Mouse (Mus musculus) liver, embryonic 11.5 days (tissue): Measurements from ENCODE around the gene Cnp. TPM values are rescaled to one million over a fixed set of nuclear protein-coding genes. Genes with fewer than 3 reads are reported as not detected.

Source experiments
- ATAC-seq: fragments of 200-750 bp; cut with Nextera tagmentation; replicated peaks from 2 replicates; pipeline ENCODE4 v1.8.0; 2017; ENCODE audit warnings: moderate number of reproducible peaks, mild to moderate bottlenecking, moderate TSS enrichment, moderate library complexity; ENCODE audit not compliant: low FRiP score
- DNase-seq: peaks from one replicate; pipeline ENCODE4 v3.0.0-alpha.2; 2017; ENCODE audit warnings: low spot score
- H3K27ac ChIP-seq: fragments of 300-500 bp; sonication (generic); 2 replicates; pipeline ENCODE4 v1.5.1; 2014; ENCODE audit warnings: mild to moderate bottlenecking, low read depth, low read length, control low read depth
- H3K27me3 ChIP-seq: fragments of 300-500 bp; sonication (generic); replicated peaks from 2 replicates; pipeline ENCODE4 v1.6.1; 2014; ENCODE audit warnings: low read length, mixed read lengths; ENCODE audit not compliant: control insufficient read depth, insufficient read depth
- H3K36me3 ChIP-seq: fragments of 300-500 bp; sonication (generic); 2 replicates; pipeline ENCODE4 v1.6.1; 2014; ENCODE audit warnings: mild to moderate bottlenecking, low read length, moderate library complexity, mixed read lengths; ENCODE audit not compliant: control insufficient read depth, insufficient read depth
- H3K4me1 ChIP-seq: fragments of 300-500 bp; sonication (generic); replicated peaks from 2 replicates; pipeline ENCODE4 v1.6.1; 2014; ENCODE audit warnings: low read length, mixed read lengths; ENCODE audit not compliant: control insufficient read depth, insufficient read depth
- H3K4me2 ChIP-seq: fragments of 300-500 bp; sonication (generic); 2 replicates; pipeline ENCODE4 v1.6.1; 2014; ENCODE audit warnings: mild to moderate bottlenecking, control low read depth, moderate library complexity
- H3K4me3 ChIP-seq: fragments of 300-500 bp; sonication (generic); 2 replicates; pipeline ENCODE4 v1.5.1; 2014; ENCODE audit warnings: low read depth, low read length, control low read depth
- H3K9ac ChIP-seq: fragments of 300-500 bp; sonication (generic); 2 replicates; pipeline ENCODE4 v1.6.1; 2014; ENCODE audit warnings: low read depth, low read length, control low read depth
- H3K9me3 ChIP-seq: fragments of 300-500 bp; sonication (generic); 2 replicates; pipeline ENCODE4 v1.6.1; 2016; ENCODE audit warnings: low read length, inconsistent platforms, mixed read lengths; ENCODE audit not compliant: control insufficient read depth
- WGBS: fragments of 180-500 bp; shearing (Covaris S2); extraction: QIAGEN DNeasy Blood & Tissue Kit; methylation state at CpG from one replicate; pipeline ENCODE4 v1.1.7; 2014; 5-methylcytosine and 5-hydroxymethylcytosine counted together
- polyA plus RNA-seq: library from polyadenylated mRNA; unstranded; fragments of >200 nt; fragmentation: Nextera tagmentation; extraction: Ambion mirVana; gene quantifications from 2 replicates; pipeline ENCODE4 v1.2.1, GENCODE M21; 2014

Cnp gene
- polyA plus RNA-seq, 1 experiment from 2014 or later: 19.4 TPM

DNA sequence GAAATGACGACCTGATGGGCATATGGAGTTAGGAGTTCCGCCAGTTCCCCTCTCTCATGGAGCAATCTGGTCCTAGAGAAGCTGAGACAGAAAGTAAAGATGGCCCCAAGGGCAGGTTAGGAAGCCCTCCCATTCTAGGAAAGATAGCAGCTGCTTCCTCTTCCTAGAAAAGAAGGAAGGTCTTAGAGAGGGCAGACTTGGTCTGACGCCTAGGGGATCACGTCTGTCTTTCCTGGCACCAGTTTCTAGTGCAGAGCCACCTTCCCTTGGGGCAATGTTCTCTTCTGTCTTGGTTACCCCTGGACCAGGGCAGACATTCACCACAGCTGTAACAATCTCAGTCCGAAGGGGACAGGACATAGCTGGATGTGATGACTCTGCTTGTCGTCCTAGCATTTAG, 26.6 kb upstream of the Cnp start:
- Histone ChIP-seq H3K27me3 (no peaks in the 10 kb centered on the region), H3K9me3 (no peaks in the 10 kb centered on the region), H3K27ac (no peak overlapping the region), H3K9ac (no peak overlapping the region), H3K4me3 (no peak overlapping the region), H3K36me3 (no peaks in the 10 kb centered on the region), H3K4me2 (no peak overlapping the region), H3K4me1 (peaks cover 9% of the 10 kb centered on the region)
- 52% methylated on average over 6 of the region's 6 CpGs for WGBS
- no peak for DNase-seq
- ATAC-seq: no peak

DNA sequence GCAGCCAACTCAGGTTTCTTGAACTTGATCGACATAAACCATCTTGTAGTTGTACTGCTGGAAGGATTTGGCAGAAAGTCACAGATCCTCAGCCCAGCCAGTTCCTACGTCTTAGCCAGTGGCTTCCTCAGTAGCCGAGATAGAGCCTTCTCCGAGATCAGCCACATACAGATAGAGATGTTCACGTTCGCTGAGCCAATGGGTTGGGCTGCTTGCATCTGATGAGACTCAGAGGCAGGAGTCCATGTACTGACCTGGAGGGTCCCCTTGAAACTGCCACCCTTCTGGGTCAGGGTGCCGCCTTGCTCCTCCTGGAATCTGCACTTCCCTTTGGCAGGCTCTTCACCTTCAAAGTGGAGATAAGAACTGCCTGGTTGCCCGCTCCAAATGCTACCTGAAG, 25.2 kb upstream of the Cnp start:
- Histone ChIP-seq H3K27me3 (no peaks in the 10 kb centered on the region), H3K4me1 (peaks cover 9% of the 10 kb centered on the region), H3K27ac (no peak overlapping the region), H3K36me3 (no peaks in the 10 kb centered on the region), H3K4me2 (no peak overlapping the region), H3K4me3 (no peak overlapping the region), H3K9me3 (no peaks in the 10 kb centered on the region), H3K9ac (no peak overlapping the region)
- WGBS: 71% methylated on average over 8 of the region's 8 CpGs
- DNase-seq: no peak
- ATAC-seq: no peak

DNA sequence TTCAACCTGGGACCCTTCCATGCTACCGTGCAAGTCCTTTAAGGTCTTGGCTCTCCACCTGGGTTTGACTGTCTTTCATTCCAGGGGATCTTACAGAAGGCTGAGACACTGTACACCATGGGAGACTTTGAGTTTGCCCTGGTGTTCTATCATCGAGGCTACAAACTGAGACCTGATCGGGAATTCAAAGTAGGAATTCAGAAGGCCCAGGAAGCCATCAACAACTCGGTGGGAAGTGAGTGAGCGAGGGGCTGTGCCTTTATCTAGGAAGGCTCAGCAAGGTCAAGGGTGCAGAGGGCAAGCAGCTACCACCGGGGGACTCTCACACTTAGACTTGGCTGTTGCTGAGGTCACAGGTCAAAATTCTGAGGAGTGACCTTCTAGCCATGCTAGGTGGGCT, 24.6 kb upstream of the Cnp start:
- no peaks in the 10 kb centered on the region for H3K9me3 ChIP-seq
- ATAC-seq (no peak), DNase-seq (no peak)
- H3K27me3 ChIP-seq: no peaks in the 10 kb centered on the region
- no peak overlapping the region for H3K27ac ChIP-seq
- WGBS: 65% methylated on average over 6 of the region's 6 CpGs
- H3K4me2 ChIP-seq: no peak overlapping the region
- peaks cover 4% of the 10 kb centered on the region for H3K4me1 ChIP-seq
- no peak overlapping the region for H3K4me3 ChIP-seq
- no peaks in the 10 kb centered on the region for H3K36me3 ChIP-seq
- H3K9ac ChIP-seq: no peak overlapping the region

DNA sequence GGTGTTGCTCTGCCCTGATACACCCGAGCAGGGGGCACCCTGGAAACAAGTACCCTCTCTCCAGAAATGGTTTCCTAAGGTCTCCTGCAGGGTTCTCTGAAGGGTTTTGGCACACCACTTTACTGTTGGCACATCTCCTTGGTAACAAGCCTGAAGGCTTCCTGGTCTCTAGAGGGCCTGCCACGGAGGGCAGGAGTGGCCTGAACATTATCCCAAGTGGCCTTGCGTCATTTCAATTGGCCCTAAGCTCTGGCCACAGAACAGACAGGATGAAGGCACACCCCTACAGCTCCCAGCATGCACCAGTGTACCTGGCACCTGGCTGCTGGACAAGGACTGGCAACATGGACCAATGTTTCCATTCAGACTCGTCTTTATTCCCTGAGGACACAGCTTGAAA, 21.9 kb upstream of the Cnp start:
- no peaks in the 10 kb centered on the region for H3K9me3 ChIP-seq
- H3K4me3 ChIP-seq: no peak overlapping the region
- H3K4me1 ChIP-seq: peaks cover 2% of the 10 kb centered on the region; the same call in 1 of the 2 replicates
- no peak overlapping the region for H3K4me2 ChIP-seq
- no peak overlapping the region for H3K27ac ChIP-seq
- H3K9ac ChIP-seq: no peak overlapping the region
- ATAC-seq (no peak), DNase-seq (no peak)
- WGBS: 77% methylated on average over 4 of the region's 4 CpGs
- H3K27me3 ChIP-seq: no peaks in the 10 kb centered on the region
- no peaks in the 10 kb centered on the region for H3K36me3 ChIP-seq

DNA sequence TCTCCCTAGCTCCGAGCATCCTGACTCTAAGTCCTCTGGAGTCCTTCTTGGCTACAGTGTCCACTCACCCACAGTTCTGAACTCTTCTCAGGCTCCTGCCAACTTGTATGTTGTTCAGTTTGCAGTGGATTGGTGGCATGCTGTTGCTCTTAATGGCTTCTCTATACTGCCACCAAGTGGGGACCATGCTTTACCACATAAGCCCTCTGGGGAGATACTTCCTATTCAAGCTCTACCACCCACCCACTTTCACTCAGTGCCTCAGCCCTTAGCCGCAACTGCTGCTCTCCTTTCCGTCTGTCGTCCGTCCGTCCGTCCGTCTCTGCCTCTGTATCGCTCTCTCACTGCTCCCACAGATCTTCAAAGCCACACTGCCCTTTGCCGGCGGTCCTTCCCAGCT, 19.1 kb upstream of the Cnp start:
- Histone ChIP-seq H3K27ac (no peak overlapping the region), H3K27me3 (no peaks in the 10 kb centered on the region), H3K4me2 (peak overlapping the region; percentile 54), H3K36me3 (no peaks in the 10 kb centered on the region), H3K4me1 (peaks cover 2% of the 10 kb centered on the region; the same call in 1 of the 2 replicates), H3K9ac (peak overlapping the region; percentile 31; the same call in 1 of the 2 replicates), H3K9me3 (no peaks in the 10 kb centered on the region), H3K4me3 (peak overlapping the region; percentile 11; the same call in 1 of the 2 replicates)
- 14% methylated on average over 11 of the region's 11 CpGs for WGBS
- peak; percentile 69 for ATAC-seq
- peak; percentile 47 for DNase-seq

DNA sequence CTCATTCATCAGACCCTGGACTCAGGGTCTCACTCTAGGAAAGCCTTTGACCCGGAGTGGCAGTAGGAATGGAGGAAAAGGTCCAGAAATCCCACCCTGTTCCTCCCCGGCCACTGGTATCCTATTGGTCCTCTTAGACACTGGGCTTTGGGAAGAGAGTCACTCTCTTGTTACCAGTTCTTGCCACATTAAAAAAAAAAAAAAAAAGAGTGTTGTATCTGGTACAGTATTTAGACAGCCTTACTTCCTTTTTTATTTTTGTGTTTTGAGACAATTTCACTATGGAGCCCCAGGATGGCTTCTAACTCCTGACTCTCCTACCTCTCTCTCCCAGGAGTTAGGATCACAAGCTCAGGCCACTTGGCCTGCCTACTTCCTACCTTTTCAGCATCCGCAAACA, 17.1 kb upstream of the Cnp start:
- no peaks in the 10 kb centered on the region for H3K36me3 ChIP-seq
- H3K27ac ChIP-seq: no peak overlapping the region
- H3K9me3 ChIP-seq: no peaks in the 10 kb centered on the region
- no peaks in the 10 kb centered on the region for H3K27me3 ChIP-seq
- no peak overlapping the region for H3K4me2 ChIP-seq
- DNase-seq: no peak
- 72% methylated on average over 3 of the region's 3 CpGs for WGBS
- no peak overlapping the region for H3K4me3 ChIP-seq
- H3K4me1 ChIP-seq: 0 out of 2 replicates have a peak, but pooled peaks cover 2% of the 10 kb centered on the region
- H3K9ac ChIP-seq: no peak overlapping the region
- ATAC-seq: no peak

DNA sequence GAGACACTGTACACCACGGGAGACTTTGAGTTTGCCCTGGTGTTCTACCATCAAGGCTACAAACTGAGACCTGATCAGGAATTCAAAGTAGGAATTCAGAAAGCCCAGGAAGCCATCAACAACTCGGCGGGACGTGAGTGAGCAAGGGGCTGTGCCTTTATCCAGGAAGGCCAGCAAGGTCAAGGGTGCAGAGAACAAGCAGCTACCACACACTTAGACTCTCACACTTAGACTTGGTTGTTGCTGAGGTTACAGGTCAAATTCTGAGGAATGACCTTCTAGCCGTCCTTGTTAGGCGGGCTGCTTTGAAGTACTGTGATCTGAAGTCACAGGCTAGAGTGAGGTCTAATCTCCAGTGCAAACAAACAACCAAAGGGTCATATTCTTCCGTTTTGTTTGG, 15.2 kb upstream of the Cnp start:
- Histone ChIP-seq H3K4me3 (no peak overlapping the region), H3K27ac (no peak overlapping the region), H3K9ac (no peak overlapping the region), H3K4me2 (no peak overlapping the region), H3K9me3 (no peaks in the 10 kb centered on the region), H3K27me3 (no peaks in the 10 kb centered on the region), H3K4me1 (0 out of 2 replicates have a peak, but pooled peaks cover 2% of the 10 kb centered on the region), H3K36me3 (no peaks in the 10 kb centered on the region)
- DNase-seq (no peak), ATAC-seq (no peak)
- 55% methylated on average over 7 of the region's 7 CpGs for WGBS

DNA sequence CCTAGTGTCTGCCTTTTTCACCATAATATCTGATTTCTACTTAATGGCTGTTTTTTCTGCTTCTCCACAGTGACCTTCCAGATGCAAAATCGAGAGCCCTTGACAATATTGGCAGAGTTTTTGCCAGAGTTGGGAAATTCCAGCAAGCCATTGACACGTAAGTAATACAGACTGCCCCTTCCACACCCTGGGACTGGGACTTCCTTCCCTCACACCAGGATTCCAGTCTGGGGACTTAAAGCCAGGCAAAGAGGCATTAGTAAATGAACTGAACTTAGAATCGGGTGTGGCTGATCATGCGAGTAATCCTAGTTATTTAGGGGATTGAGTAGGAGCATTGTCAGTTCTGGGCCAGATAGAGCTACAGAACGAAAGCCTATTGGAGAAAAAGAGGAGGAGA, 13.0 kb upstream of the Cnp start:
- no peak overlapping the region for H3K4me3 ChIP-seq
- no peaks in the 10 kb centered on the region for H3K9me3 ChIP-seq
- DNase-seq (no peak), ATAC-seq (no peak)
- 0 out of 2 replicates have a peak, but pooled peaks cover under 1% of the 10 kb centered on the region for H3K4me1 ChIP-seq
- no peak overlapping the region for H3K4me2 ChIP-seq
- H3K36me3 ChIP-seq: no peaks in the 10 kb centered on the region
- H3K9ac ChIP-seq: no peak overlapping the region
- no peak overlapping the region for H3K27ac ChIP-seq
- H3K27me3 ChIP-seq: no peaks in the 10 kb centered on the region
- 65% methylated on average over 5 of the region's 5 CpGs for WGBS

DNA sequence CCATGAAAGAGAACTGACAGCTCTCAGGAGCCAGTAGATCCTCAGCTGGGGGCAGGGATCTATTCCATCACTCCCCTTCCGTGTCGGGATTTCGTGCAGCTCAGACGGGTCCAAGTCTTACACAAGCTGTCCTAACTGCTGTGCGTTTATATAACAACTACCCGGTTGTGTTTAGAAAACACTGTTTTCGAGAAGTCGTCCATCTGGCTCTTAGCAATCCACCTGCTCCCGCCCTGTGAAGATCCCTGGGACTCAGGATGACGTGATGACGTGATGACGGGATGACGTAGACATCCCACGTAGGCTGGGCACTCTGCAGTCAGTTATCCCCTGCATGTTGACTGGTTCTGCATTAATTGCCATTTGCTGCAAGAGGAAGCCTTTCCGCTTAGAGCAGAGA, 10.4 kb upstream of the Cnp start:
- DNase-seq (no peak), ATAC-seq (no peak)
- 79% methylated on average over 15 of the region's 15 CpGs for WGBS

More for the DNA sequence above, 10.4 kb upstream of the Cnp start:
- H3K4me3 ChIP-seq: no peak overlapping the region
- no peak overlapping the region for H3K4me2 ChIP-seq
- no peak overlapping the region for H3K9ac ChIP-seq
- no peak overlapping the region for H3K27ac ChIP-seq
- H3K36me3 ChIP-seq: no peaks in the 10 kb centered on the region
- H3K4me1 ChIP-seq: 0 out of 2 replicates have a peak, but pooled peaks cover 3% of the 10 kb centered on the region
- no peaks in the 10 kb centered on the region for H3K9me3 ChIP-seq
- H3K27me3 ChIP-seq: no peaks in the 10 kb centered on the region
